Mouse (Mus musculus) right cerebral cortex, postnatal 10 days (tissue): ENCODE results near the gene Dnajb4.
A peak's percentile ranks its signal among the peaks of the same experiment; 100 is the strongest.

Source experiments
- DNase-seq, 2 experiments: peaks; one replicate each; pipeline ENCODE4 v3.0.0; 2021; ENCODE audit warnings: low spot score in 2 of 2

The Dnajb4 gene

GRCm38 (mm10) chr3:152171862-152172261, 38.2 kb downstream of the Dnajb4 start:
- DNase-seq, result no peak

DNA sequence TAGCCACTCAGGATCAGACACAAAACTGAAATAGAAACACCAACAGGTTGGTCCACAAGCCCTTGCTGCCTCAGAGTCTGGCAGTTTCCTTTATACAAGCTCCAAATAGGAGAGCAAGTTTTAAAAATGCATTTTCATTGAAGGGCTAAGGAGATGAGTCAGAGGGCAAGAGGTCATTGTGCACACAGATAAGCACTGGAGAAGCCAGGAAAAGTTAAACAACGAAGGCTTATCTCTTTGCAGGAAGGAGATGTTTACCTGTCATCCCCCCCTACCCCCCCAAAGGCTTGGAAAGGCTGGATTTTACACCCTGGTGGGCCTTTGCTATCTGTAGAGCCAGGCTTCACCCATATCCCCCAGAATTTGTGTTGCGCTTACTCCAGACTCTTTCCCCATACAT, 38.9 kb downstream of the Dnajb4 start:
- no peak for DNase-seq

GRCm38 (mm10) chr3:152170407-152170806, 39.7 kb downstream of the Dnajb4 start:
- no peak for DNase-seq

DNA sequence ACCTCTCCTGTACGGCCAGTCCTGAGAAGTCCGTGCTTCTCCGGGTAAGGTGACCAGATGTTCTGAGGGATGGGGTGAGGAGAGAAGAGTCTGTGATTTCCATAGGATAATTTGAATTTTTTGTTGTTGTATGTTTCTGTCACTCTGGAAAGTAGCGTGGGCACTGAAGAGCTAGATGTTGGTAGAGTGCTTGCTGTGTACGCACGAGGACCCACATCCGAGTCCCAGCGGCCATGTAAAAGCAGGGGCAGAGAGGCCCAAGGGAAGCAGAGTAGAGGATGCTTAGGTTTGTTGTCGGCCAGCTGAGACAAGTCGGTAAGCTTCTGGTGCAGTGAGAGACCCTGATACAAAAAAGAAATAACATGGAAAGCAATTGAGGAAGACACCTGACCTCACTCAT, 42.1 kb downstream of the Dnajb4 start:
- DNase-seq, result no peak

GRCm38 (mm10) chr3:152166699-152167451, 43.2 kb downstream of the Dnajb4 start:
- peak in 1 of 2 experiments; percentile 37 for DNase-seq

GRCm38 (mm10) chr3:152166099-152166423, 44.0 kb downstream of the Dnajb4 start, which contains the start of gene Gipc2:
Gene Gipc2, minus strand, starts transcription at chr3:152166230.
- no peak for DNase-seq

GRCm38 (mm10) chr3:152165351-152166098, 44.6 kb downstream of the Dnajb4 start:
- peak; percentile 67 to 68 for DNase-seq

DNA sequence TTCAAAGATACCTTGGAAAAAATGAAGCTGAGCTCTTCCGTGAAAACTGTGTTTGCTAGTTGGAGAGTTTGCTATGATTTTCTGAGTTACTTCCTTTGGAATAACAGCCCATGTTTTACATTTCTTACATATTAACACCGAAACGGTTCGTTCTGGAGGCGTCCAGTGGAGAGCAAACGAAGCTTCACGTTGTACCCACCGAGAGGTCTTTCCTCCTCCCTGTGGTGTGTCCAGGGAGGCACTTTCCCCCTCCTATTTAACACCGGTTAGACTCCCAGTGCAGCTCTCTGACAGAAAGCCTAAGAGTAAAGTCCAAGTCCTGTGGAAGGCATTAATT, 45.1 kb downstream of the Dnajb4 start:
- DNase-seq, result no peak

GRCm38 (mm10) chr3:152163320-152163719, 46.8 kb downstream of the Dnajb4 start:
- no peak for DNase-seq

GRCm38 (mm10) chr3:152160607-152161006, 49.5 kb downstream of the Dnajb4 start:
- DNase-seq, result no peak

DNA sequence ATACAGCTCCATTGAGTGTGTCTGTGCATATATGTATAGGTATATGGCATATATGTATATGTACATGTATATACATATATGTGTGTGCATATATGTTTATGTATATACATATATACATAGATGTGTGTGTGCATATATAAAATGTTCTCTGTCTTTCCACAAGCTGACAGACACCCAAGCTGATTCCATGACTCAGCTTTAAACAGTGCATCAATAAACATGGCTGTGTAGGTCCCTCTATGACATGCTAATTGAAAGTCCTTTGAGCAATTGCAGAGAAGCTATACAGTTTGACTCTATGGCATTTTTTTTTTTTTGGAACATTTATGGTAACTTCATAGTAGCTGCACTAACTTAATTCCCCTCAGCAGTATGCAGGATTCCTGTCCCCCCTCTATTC, 50.8 kb downstream of the Dnajb4 start:
- DNase-seq, result no peak

DNA sequence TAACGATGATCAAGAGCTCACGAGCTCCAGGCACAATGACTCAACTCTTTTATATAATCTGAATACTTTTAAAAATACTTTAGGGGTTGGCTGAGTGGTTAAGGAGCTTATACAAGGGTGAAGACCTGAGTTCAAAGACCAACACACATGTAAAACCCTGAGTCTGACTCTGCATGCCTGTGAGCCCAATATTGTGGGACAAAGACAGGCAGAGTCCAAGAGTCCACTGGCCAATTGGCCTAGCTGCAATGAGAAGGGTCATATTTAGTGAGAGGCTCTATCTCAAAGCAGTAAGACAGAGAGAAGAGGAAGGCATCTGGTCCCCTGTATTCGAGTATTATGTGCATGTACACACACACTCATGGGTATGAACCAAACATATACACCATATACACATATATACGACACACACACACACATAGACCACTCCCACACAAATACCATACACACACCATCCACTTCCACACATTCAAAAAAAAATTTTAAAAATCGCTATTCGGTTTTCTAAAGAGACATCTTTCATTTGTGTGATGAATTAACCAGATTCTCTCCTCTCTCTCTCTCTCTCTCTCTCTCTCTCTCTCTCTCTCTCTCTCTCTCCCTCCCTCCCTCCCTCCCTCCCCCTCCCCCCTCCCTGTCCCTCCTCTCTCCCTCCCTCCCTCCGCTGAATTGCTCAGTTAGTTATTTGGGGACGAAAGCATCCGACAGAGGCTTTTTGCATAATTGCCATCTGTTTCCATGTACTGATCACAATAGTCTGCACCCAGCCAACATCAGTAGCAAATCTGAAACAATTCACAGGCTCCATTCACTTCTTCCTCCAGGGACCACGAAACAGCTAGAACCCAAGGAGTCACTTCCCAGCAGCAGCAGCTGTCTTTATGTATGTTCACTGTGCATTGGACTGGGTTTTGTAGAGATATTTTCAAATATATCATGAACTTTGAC, 51.5 kb downstream of the Dnajb4 start:
- DNase-seq, result no peak

GRCm38 (mm10) chr3:152156816-152157496, 53.1 kb downstream of the Dnajb4 start:
- no peak for DNase-seq

GRCm38 (mm10) chr3:152155296-152155948, 54.7 kb downstream of the Dnajb4 start:
- DNase-seq, result peak; percentile 71 to 76

GRCm38 (mm10) chr3:152154095-152154494, 56.0 kb downstream of the Dnajb4 start:
- no peak for DNase-seq

GRCm38 (mm10) chr3:152153152-152153551, 57.0 kb downstream of the Dnajb4 start:
- DNase-seq, result no peak

- DNase-seq, result no peak
These were observed 57.7 kb downstream of the Dnajb4 start for GRCm38 (mm10) chr3:152152483-152152804.

DNA sequence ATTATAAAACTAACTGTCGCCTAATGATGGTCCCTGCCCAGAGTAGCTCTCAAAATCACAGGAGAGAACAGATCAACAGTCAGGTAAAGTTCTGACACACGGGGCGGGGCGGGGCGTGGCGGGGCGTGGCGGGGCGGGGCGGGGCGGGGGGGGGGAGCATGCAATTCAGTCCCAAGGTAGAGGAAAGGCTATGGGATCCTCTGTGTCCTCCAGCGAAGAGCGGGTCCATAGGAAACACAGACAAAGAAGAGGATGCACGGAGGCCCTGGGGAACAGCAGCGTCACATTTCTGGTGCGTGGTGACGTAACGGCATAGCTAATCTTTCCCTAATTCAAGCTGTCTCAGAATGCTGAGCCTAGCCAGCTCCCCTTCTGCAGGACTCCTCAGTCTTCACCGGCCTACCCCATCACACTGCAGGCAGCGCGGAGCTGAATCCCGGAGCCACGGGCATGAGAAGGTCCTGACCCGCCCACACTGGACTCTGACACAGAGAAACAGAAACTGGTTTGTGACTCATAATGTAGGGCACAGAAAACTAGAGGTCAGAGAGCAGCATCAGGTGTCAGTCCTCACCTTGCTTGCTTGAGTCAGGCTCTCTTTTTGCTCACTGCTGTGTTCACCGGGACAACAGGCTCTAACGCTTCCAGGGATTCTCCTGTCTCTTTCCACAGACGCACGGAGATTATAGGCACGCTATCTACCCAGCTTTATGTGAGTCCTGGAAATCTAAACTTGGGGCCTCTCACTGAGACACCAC, 58.2 kb downstream of the Dnajb4 start:
- no peak for DNase-seq

DNA sequence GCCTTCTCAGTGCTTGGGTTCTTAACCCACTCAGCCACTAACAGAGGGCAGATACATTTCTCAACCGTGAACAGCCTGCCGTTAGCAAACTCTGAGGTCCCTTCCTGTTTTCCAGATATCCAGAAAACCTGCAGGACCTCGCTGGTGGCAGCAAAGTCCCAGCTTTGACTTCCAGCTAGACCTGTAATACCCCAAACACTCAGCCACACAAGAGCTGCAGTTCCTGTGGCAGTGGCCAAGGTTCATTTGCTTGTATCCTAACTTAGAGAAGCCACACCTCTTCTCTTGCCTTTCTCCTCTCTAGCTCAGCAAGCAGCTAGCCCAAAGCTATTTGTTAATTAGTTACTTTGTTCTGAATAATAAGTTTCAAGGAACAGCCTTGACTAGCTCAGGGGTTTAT, 60.2 kb downstream of the Dnajb4 start:
- DNase-seq, result no peak

DNA sequence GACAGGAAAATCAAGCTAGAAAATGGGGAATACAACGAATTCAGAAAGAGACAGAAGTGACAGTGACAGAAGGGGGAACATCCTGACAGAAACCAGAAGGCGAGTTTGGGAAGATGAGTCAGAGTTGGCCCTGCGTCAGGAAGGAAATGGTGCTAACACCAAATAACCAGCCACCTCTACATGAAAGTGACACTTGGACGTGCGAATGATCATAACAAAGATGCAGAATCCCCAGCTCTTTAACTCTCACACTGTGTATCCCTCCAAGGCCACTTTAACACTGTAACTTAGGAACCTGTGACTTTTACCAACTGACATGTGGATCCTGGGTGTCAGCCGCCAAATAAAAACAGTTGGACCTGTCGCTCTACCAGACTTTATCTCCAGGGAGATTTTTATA, 60.7 kb downstream of the Dnajb4 start:
- no peak for DNase-seq
